Mouse (Mus musculus) MEL (cell line): ENCODE measurements at regions not wholly inside any gene's neighbourhood (a gene's known extent, or its start where the extent isn't known, plus 50 kb on each side); places are given as distances from the start of the nearest gene placed in this dataset.

ENCODE experiments used
- DNase-seq: peaks from one replicate; pipeline ENCODE4 v3.0.0; 2011; ENCODE audit warnings: low read depth, low spot score
- H3K27ac ChIP-seq: 2 replicates; pipeline ENCODE4 v1.5.1; 2012; ENCODE audit warnings: low read depth, mild to moderate bottlenecking, control low read depth, low read length, moderate library complexity; ENCODE audit not compliant: control insufficient read depth
- H3K27me3 ChIP-seq, 2 experiments: fragments of 150-350 bp in 1 of 2; sonication (generic) in 1 of 2; 2 replicates each; pipeline ENCODE4 v1.6.1; 2012; ENCODE audit warnings: low read length in 2 of 2, mild to moderate bottlenecking in 2 of 2, improper control_type of control experiment in 1 of 2, moderate library complexity in 1 of 2; ENCODE audit not compliant: insufficient read depth in 2 of 2, control insufficient read depth in 1 of 2
- H3K36me3 ChIP-seq, 2 experiments: 2 replicates each; pipeline ENCODE4 v1.6.1; 2012 to 2014; ENCODE audit warnings: low read length in 2 of 2, improper control_type of control experiment in 1 of 2, inconsistent platforms in 1 of 2, mild to moderate bottlenecking in 1 of 2; ENCODE audit not compliant: insufficient read depth in 2 of 2, control insufficient read depth in 1 of 2
- H3K4me1 ChIP-seq, 2 experiments: fragments of 150-350 bp in 1 of 2; sonication (generic) in 1 of 2; 2 replicates each; pipeline ENCODE4 v1.6.1; 2012; ENCODE audit warnings: low read length in 2 of 2, improper control_type of control experiment in 1 of 2, mild to moderate bottlenecking in 1 of 2; ENCODE audit not compliant: insufficient read depth in 2 of 2, control insufficient read depth in 1 of 2
- H3K4me3 ChIP-seq, 2 experiments: fragments of 150-350 bp in 1 of 2; sonication (generic) in 1 of 2; 2 replicates each; pipeline ENCODE4 v1.5.1; 2012; ENCODE audit warnings: low read depth in 2 of 2, low read length in 2 of 2, mild to moderate bottlenecking in 2 of 2, moderate library complexity in 2 of 2, control low read depth in 1 of 2, improper control_type of control experiment in 1 of 2; ENCODE audit not compliant: control insufficient read depth in 1 of 2, insufficient read depth in 1 of 2
- H3K79me2 ChIP-seq: 2 replicates; pipeline ENCODE4 v1.6.1; 2012; ENCODE audit warnings: mild to moderate bottlenecking, low read length, moderate library complexity; ENCODE audit not compliant: control insufficient read depth, poor library complexity, insufficient read depth
- H3K9ac ChIP-seq: 2 replicates; pipeline ENCODE4 v1.6.1; 2012; ENCODE audit warnings: low read depth, mild to moderate bottlenecking, control low read depth, low read length, moderate library complexity; ENCODE audit not compliant: control insufficient read depth, poor library complexity, severe bottlenecking
- H3K9me3 ChIP-seq: fragments of 150-350 bp; sonication (generic); replicated peaks from 2 replicates; pipeline ENCODE4 v1.6.1; 2012; ENCODE audit warnings: mild to moderate bottlenecking, low read length, improper control_type of control experiment, moderate library complexity; ENCODE audit not compliant: insufficient read depth
- CHD1 ChIP-seq: IDR thresholded peaks from 2 replicates; pipeline ENCODE4 v1.6.1; 2012; ENCODE audit warnings: low read depth, mild to moderate bottlenecking, inconsistent platforms, low read length, improper control_type of control experiment
- CHD2 ChIP-seq: IDR thresholded peaks from 2 replicates; pipeline ENCODE4 v1.6.1; 2011; ENCODE audit warnings: low read length, improper control_type of control experiment
- CTCF ChIP-seq, 3 experiments: IDR thresholded peaks in 2 of 3; conservative IDR thresholded peaks in 1 of 3; 2 replicates each; pipeline ENCODE4 v1.5.1; 2011 to 2012; ENCODE audit warnings: low read length in 3 of 3, low read depth in 2 of 3, mild to moderate bottlenecking in 2 of 3, improper control_type of control experiment in 1 of 3, inconsistent platforms in 1 of 3, mixed read lengths in 1 of 3, moderate library complexity in 1 of 3; ENCODE audit not compliant: control insufficient read depth in 1 of 3, insufficient read depth in 1 of 3, poor library complexity in 1 of 3, severe bottlenecking in 1 of 3
- EP300 ChIP-seq, 2 experiments: IDR thresholded peaks; 2 replicates each; pipeline ENCODE4 v1.6.1; 2011; ENCODE audit warnings: improper control_type of control experiment in 2 of 2, low read length in 2 of 2, low read depth in 1 of 2, mild to moderate bottlenecking in 1 of 2
- GABPA ChIP-seq: IDR thresholded peaks from 2 replicates; pipeline ENCODE4 v1.6.1; 2012; ENCODE audit warnings: low read depth, mild to moderate bottlenecking, inconsistent platforms, low read length, improper control_type of control experiment, moderate library complexity
- GATA1 ChIP-seq: IDR thresholded peaks from 2 replicates; pipeline ENCODE4 v1.6.1; 2011; ENCODE audit warnings: low read depth, low read length, improper control_type of control experiment
- KAT2A ChIP-seq: conservative IDR thresholded peaks from 2 replicates; pipeline ENCODE4 v1.6.1; 2012; ENCODE audit warnings: low read depth, low read length, improper control_type of control experiment, inconsistent platforms
- MAFK ChIP-seq: IDR thresholded peaks from 2 replicates; pipeline ENCODE4 v1.6.1; 2011; ENCODE audit warnings: low read depth, mild to moderate bottlenecking, low read length, improper control_type of control experiment, borderline replicate concordance
- MAX ChIP-seq: IDR thresholded peaks from 2 replicates; pipeline ENCODE4 v1.6.1; 2011; ENCODE audit warnings: low read length, improper control_type of control experiment
- MEF2A ChIP-seq: IDR thresholded peaks from 2 replicates; pipeline ENCODE4 v1.6.1; 2014; ENCODE audit warnings: low read depth, mild to moderate bottlenecking, inconsistent platforms, low read length, improper control_type of control experiment; ENCODE audit not compliant: poor library complexity, insufficient replicate concordance, severe bottlenecking; ENCODE audit errors: extremely low read depth
- MXI1 ChIP-seq: IDR thresholded peaks from 2 replicates; pipeline ENCODE4 v1.6.1; 2011; ENCODE audit warnings: mild to moderate bottlenecking, low read depth, low read length, improper control_type of control experiment
- MYB ChIP-seq: IDR thresholded peaks from 2 replicates; pipeline ENCODE4 v1.6.1; 2011; ENCODE audit warnings: mild to moderate bottlenecking, low read depth, low read length, improper control_type of control experiment
- MYC ChIP-seq: IDR thresholded peaks from 2 replicates; pipeline ENCODE4 v1.6.1; 2011; ENCODE audit warnings: low read depth, mild to moderate bottlenecking, low read length, improper control_type of control experiment, moderate library complexity
- NRF1 ChIP-seq: IDR thresholded peaks from 2 replicates; pipeline ENCODE4 v1.6.1; 2014; ENCODE audit warnings: low read depth, mild to moderate bottlenecking, inconsistent platforms, low read length, improper control_type of control experiment, moderate library complexity; ENCODE audit not compliant: poor library complexity, insufficient read depth, severe bottlenecking
- POLR2A ChIP-seq, 2 experiments: IDR thresholded peaks; 2 replicates each; pipeline ENCODE4 v1.6.1; 2011 to 2012; ENCODE audit warnings: low read length in 2 of 2, mild to moderate bottlenecking in 2 of 2, control low read depth in 1 of 2, improper control_type of control experiment in 1 of 2, low read depth in 1 of 2, moderate library complexity in 1 of 2; ENCODE audit not compliant: control insufficient read depth in 1 of 2, insufficient read depth in 1 of 2, poor library complexity in 1 of 2
- RAD21 ChIP-seq: IDR thresholded peaks from 2 replicates; pipeline ENCODE4 v1.6.1; 2011; ENCODE audit warnings: mild to moderate bottlenecking, low read depth, low read length, improper control_type of control experiment
- USF2 ChIP-seq, 2 experiments: IDR thresholded peaks; 2 replicates each; pipeline ENCODE4 v1.6.1; 2011 to 2012; ENCODE audit warnings: improper control_type of control experiment in 2 of 2, low read length in 2 of 2, borderline replicate concordance in 1 of 2, inconsistent platforms in 1 of 2, low read depth in 1 of 2, mild to moderate bottlenecking in 1 of 2; ENCODE audit not compliant: insufficient read depth in 1 of 2

- no peak overlapping the region for H3K9ac ChIP-seq
- H3K36me3 ChIP-seq, result no peaks in the 10 kb centered on the region
- no peak for DNase-seq
- TF ChIP-seq EP300 (IDR thresholded peaks at IDR 0.05; ENCODE audit: low read depth in 1 of 2, low read length in 2 of 2), result no peak
- TF ChIP-seq GATA1, result no peak
- no peak for TF ChIP-seq CHD2
- TF ChIP-seq CHD1, result no peak
- TF ChIP-seq MAFK, result no peak
- no peak for TF ChIP-seq GABPA
- no peak for TF ChIP-seq KAT2A
- no peak for TF ChIP-seq MAX
- no peak for TF ChIP-seq RAD21
- TF ChIP-seq CTCF (IDR thresholded peaks at IDR 0.05 in 2 of 3, conservative IDR thresholded peaks at IDR 0.05 in 1 of 3; ENCODE audit: control insufficient read depth in 1 of 3, insufficient read depth in 1 of 3, low read depth in 2 of 3, low read length in 3 of 3, poor library complexity in 1 of 3, severe bottlenecking in 1 of 3), result no peak
- TF ChIP-seq MYC, result no peak
- no peak for TF ChIP-seq NRF1
- no peak for TF ChIP-seq MEF2A
- TF ChIP-seq POLR2A (IDR thresholded peaks at IDR 0.05; ENCODE audit: control insufficient read depth in 1 of 2, insufficient read depth in 1 of 2, low read depth in 1 of 2, low read length in 2 of 2, poor library complexity in 1 of 2), result no peak
- no peak for TF ChIP-seq MYB
- no peak for TF ChIP-seq USF2 (IDR thresholded peaks at IDR 0.05; ENCODE audit: borderline replicate concordance in 1 of 2, insufficient read depth in 1 of 2, low read depth in 1 of 2, low read length in 2 of 2)
- no peak for TF ChIP-seq MXI1
- H3K4me1 ChIP-seq, result no peaks in the 10 kb centered on the region
- H3K27me3 ChIP-seq, result peaks cover 0 to 2% of the 10 kb centered on the region in 2 experiments; a peak in 1 of 4 replicates
- no peak overlapping the region for H3K4me3 ChIP-seq
- no peaks in the 10 kb centered on the region for H3K9me3 ChIP-seq
- no peaks in the 10 kb centered on the region for H3K79me2 ChIP-seq
- no peak overlapping the region for H3K27ac ChIP-seq
Observed at GRCm38 (mm10) chrX:159159727-159160126, 50.4 kb upstream of the Rps6ka3 start.
